Mouse (Mus musculus): ENCODE results near the gene Ddx50.
"Not testable (repeated sequence)": the region's sequence is repeated elsewhere in the genome, so short reads cannot be mapped to it uniquely, and the experiment has no call there.

The Ddx50 gene

DNA sequence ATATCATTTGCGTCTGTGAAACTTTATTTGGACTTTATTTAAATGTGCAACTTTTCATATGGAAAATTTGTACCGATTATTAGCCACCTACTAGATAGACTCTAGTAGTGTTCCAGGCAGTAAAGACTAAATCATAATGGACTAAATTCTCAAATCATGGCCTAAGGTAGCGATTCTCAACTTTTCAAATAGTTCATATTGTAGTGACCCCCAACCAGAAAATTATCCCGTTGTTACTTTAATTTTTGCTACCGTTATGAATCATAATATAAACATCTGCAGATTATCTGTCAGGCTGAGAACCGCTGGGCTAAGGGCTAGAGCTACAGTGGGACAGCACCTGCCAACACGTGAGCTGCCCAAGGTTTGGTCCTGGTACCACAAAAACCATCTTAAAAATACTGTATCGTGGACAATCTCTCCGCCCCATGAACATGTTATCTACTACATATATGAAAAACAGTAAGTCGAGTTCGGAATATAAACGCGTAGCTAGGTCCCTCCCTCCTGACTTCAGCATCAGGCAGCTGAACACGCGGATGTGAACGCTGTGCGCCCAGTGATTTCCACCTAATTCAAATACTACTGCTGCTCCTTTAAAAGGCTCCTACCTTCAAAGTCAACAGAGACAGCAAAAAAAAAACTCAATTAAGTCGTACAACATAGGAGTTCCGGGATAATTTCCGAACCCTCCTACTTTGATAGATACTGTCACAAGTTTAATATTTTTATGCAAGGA, 49.8 kb downstream of the Ddx50 start:
- DNase-seq, result peak; percentile 17

DNA sequence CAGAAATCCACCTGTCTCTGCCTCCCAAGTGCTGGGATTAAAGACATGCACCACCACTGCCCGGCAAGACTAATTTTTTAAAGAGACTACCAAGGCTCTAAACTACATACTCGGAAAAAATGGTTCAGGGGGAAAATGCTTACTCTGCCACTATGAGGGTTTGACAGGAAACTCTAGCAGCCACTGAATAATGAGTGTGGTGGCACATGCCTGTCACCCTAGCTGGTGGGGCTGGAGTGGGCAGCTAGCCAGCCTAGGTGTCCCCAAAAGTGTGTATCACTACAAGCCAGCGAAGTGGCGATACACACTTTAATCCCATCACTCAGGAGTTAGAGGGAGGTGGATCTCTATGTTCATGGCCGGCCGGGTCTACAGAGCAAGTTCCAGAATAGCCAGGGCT, 51.0 kb downstream of the Ddx50 start:
- DNase-seq, result no peak

DNA sequence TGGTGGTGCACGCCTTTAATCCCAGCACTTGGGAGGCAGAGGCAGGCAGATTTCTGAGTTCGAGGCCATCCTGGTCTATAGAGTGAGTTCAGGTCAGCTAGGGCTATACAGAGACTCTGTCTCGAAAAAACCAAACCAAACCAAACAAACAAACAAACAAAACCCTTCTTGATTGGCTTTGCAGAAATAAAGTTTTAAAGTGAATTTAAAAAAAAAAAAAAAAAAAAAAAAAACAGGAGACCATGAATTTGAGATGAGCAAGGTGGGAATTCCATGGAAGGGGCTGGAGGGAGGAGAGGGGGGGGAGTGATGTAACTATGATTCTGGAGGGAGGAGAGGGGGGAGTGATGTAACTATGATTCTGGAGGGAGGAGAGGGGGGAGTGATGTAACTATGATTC, 51.7 kb downstream of the Ddx50 start:
- DNase-seq, result not testable (repeated sequence)

DNA sequence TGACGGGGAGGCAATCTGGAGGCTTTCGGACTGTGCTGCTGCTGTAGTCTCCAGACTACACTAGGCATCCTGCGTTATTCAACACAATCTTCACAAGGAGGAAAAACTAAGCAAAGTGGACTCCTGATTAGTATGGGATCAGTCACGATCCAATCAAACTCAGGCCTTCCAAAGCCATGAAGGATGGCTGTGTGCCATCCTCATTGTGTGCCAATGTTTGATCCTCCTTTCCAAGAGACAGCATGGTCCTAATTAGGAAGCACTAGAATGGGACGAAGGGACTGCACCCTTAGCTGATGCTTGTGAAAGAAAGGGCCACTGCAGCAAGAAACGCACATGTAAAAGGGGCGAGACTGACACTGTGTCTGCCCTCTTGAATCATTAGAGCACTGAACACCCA, 58.5 kb downstream of the Ddx50 start:
- no peak for DNase-seq

DNA sequence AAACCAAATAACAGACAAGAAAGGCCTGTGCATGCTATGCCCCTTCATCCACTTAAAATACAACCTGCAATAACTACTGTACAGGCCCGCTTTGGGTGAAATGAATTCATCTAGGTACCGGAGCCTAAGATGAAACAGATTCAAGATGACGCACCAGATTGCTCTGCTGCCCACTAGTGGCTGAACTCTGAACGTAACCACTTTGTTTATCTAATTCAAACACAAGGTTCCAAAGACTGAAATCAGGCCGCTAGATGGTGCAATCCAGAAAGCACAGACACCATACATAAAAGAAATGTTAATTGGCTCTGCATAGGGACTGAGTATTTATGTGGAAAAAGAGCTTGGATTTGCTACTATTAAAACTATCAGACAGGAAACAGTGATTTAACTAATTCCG, 60.8 kb downstream of the Ddx50 start:
- peak; percentile 92 for DNase-seq

DNA sequence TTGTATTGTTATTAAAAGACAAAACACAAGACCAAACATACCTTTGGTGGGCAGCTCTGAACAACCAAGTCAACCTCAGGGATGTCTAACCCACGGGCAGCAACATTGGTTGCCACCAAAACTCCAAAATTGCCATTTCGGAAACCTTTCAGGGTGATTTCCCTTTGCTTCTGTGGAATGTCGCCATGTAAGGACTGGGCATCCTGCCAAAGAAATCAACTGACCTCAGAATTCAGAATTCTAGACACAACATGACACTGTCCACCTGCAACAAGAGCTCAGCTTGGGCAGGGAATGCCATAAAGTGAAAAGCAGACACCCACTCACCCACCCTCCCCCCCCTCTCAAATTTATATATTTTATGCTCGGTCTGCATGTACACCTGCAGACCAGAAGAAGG, 62.4 kb downstream of the Ddx50 start:
- DNase-seq, result no peak

DNA sequence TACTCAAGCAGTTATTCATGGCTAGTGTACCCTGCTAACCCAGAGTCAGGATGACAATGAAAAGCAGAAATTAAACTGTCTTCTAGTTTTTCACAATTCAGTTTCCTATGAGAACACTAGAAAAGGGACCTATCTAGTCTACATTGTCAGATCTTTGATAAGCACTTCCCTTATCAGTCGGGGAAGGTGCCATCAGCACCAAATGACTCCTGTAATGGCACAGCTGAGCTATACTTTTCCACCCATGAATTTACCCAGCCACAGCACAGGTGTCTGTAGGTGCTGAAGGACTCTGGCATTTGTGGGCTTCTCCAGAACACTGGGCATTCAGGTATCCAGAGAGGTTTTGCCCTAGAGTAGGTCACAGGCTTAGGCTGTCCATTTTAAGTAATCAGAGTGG, 67.8 kb downstream of the Ddx50 start:
- no peak for DNase-seq

DNA sequence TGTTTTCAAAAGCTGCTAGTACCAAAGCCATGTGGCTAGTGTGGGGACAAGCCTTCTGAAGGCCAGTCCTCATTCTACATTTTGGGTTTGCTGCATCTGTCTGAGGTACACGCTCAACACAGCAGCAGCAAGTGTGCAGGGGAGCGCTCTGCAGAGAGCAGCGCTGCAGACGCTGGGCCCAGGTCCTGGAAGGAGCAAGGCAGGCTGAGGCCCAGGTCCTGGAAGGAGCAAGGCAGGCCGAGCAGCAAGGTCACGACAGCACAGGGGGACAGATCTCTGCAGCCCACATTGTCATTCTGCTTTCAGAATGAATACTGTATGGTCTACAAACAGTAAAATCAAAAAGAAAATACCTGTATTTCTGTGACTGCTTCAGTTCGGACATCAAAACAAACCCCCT, 68.3 kb downstream of the Ddx50 start:
- no peak for DNase-seq

DNA sequence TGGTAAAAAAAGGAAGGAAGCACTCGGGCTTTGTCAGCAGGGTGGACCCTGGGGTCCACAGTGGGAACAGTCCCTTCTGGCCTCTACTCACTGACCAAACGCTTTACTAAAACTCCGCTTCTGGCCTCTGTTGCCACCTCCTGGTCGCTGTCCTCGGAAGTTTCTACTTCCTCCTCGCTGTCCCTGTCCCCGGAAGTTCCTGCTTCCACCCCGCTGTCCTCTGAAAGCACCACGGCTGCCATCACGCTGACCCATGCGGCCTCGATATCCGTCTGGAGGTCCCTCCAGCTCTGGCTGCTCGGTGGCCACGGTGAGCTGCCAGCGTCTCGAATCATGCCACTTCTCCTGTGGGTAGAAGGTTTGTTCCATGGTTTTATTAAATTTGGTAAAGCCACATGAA, 68.8 kb downstream of the Ddx50 start:
- DNase-seq, result no peak

DNA sequence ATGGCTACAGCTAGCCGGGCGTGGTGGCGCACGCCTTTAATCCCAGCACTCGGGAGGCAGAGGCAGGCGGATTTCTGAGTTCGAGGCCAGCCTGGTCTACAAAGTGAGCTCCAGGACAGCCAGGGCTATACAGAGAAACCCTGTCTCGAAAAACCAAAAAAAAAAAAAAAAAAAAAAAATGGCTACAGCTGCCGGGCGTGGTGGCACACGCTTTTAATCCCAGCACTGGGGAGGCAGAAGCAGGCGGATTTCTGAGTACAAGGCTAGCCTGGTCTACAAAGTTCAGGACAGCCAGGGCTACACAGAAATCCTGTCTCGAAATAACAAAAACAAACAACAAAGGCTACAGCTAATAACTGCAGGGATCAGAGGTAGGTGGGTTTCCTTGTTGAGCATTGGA, 71.9 kb downstream of the Ddx50 start:
- not testable (repeated sequence) for DNase-seq

DNA sequence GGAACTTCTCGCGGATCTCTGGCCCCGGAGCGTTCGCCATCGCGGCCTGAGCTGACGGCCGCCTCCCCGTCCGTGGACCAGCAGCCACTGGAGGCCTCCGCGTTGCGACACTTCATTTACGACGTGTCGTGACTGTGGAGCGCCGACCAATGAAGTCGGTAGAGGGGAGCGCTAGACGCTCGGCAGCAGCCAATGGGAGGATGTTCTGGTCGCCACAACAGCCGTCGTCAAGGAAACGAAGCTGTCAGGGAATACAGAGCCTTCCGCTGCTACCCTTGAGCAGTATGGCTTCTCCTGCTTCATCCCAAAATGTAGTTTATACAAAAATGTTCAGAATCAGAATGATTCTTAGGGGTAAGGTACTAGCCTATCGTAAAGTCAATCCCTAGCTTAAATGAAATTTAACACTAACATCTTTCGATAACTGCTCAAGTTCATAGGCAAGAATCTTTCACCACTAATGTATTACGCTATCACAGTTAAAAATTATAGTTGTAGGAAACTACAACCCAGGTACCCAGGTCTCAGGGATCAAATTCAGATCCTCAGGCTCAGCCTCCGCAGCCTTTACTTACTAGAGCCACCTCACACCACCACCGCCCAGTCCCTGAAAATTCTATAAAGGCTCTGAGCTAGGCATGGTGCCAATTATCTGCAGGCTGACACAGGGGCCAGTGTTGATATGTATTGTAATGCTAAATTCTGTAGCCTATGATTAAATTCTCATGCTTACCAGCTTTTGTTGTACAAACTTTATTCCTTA, 72.5 kb downstream of the Ddx50 start, which contains the start of gene Kif1bp:
Gene Kif1bp (minus strand): TSS at position 120 of the 763 bp plus-strand sequence.
- DNase-seq, result peak; percentile 98

DNA sequence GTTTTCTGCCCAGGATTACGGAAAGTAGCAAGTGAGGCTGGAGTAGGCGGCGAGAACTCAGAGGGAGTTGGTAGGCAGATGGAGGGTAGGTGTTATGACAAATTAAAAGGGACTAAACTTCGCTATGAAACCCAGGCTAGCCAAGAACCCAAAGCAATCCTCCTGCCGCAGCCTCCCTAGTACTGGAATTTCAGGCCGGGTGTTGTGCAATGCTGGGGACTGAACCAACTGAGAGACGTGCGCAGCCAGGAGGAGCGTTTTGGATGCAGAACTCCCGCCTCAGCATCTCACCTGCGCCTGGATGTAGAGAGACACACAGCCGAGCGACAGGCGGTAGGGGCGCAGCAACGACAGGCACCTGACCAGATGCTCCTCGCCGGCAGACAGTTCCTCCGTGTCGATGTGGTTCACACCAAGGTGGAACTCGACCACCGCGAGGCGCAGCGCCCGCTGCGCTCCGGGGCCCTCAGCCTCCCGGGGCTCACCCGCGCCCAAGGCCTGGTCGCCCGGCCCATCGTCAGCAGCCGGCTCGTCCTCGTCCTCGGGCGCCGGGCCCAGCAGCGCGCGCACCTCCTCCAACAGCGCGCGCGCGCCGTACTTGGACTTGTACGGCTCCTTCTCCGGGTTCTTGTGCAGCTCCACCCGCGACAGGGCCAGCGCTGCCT, 73.2 kb downstream of the Ddx50 start:
- DNase-seq, result no peak

DNA sequence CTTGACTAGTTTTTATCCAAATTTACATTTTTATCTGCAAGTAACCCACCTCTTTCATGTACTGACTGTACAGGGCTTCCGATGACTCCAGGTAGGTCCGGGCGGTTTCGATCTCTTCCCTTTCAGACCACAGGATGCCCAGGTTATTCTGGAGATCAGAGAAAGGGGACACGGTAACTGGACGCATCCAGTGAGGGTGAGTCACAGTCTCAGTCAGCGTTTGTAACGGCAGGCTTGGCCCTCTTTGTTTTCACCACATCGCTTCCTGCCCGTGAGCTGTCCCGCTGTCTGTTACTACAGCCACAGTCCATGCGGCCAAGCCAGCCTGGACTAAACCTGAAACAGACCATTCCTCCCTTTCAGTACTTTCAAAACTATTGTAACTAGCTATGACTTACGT, 76.0 kb downstream of the Ddx50 start:
- DNase-seq, result no peak

DNA sequence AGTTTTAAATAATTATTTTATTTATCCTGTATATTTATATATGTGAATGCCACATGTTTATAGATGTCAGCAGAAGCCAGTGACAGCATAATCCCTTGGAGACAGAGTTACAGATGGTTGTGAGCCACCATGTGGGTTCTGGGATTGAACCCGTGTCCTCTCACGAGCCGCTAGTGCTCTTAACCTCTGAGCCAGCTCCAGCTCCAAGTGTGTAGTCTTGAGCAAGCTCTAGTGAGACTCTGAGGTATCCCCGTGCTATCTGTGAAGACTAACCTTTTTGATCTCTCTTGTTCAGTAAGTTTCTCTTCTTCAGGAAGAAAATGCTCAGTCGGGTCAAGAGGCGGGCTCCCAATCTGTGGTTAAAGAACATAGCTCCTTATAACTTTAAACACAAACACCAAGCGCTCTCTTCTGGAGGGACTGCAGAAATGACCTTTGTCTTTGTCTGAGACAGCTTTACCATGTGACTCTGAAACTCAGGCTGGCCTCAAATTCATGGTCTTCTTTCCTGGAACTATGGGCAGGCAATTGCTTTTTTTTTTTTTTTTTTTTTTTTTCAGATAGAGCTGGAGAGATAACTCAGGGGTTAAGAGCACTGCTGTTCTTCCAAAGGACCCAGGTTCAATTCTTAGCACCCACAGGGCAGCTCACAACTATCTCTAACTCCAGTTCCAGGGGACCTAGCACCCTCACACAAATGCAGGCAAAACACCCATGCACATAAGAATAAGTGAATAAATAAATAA, 80.7 kb downstream of the Ddx50 start:
- no peak for DNase-seq

DNA sequence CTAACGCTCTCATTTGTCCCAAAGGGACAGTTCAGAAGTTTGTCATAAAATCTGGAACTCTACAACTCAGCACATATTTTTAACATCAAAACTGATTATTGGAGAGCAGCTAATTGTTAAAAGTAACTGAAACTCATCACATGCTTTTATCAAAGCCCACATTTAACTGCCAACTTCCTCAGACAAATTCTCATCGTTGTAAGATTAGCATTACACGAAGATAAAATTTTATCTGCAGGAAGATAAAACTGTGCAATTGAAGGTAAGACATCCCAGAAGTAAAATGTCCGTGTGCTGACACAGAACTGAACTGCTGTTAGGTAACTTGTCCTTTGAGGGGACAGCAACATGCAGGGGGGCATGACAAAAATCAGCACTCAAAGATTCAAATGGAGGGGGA, 82.2 kb downstream of the Ddx50 start:
- DNase-seq, result no peak

Data from embryo, embryonic 11 days (tissue).